Mouse (Mus musculus) urinary bladder, adult 18-20 months (tissue): ENCODE results near the gene Duox2.

Experiments
- DNase-seq, 2 experiments: peaks; one replicate each; pipeline ENCODE4 v3.0.0; 2022; ENCODE audit warnings: low spot score in 2 of 2, mixed read lengths in 2 of 2

Gene Duox2

DNA sequence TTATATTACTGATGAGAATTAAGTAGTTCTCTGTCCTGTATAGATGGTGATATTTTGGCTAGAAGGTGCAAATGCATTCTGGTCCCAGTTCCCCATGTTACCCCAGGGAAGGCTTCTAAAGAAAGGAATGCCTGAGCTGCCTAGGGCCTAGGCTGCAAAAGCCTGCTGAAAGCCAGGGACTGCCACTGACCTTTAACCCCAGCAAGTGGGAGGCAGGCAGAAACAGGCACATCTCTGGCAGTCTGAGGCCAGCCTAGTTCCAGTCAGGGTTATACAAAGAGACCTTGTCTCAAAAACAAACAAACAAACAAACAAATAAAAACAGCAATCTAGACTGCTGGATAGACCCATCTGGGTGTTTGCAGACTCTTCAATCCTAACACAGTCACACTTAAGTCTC, 57.5 kb downstream of the Duox2 start:
- no peak for DNase-seq

DNA sequence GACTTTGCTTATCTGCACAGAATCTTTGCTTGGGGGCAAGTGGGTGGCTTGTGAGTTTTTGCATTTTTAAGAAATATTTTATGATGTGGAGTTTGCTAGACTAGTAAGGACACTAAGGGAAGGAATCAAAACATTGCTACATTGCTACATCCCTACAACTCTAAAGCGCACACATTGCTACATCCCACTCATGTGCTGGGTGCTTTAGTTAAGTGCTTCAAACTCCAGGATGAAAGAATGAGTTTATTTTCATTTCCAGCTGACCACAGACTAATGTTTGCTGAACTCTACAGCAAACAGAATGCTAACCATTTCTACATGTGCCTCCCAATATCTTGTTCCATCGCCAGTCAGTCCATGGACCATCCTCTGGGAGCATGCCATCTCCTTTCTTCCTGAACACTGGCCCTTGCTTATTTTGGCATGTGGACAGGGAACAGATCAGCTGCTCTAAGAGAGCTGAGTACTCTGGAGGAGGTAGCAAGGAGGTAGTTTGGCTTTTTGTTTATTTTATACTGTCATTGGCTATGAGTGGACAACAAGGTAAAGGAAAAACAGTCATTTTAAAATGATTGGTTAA, 60.3 kb downstream of the Duox2 start:
- DNase-seq, result no peak

DNA sequence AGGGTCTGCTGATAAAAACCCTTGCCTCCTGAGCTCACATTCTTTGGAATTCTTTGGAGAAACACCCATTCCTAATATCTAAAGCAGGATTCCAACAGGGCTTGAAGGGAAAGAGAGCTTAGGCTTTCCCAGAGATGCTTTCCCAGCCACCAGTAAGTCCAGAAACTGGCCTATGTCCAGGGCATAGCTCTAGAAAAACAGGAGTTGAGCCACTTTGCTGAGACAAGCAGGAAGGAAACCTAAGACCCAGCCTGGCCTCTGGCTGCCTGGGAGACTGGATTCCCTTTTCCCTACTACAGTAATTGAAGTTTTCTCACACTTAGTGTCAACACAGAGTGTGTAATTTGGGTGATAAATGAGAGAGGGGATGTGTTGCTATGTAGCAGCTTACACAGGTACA, 61.9 kb downstream of the Duox2 start:
- no peak for DNase-seq

DNA sequence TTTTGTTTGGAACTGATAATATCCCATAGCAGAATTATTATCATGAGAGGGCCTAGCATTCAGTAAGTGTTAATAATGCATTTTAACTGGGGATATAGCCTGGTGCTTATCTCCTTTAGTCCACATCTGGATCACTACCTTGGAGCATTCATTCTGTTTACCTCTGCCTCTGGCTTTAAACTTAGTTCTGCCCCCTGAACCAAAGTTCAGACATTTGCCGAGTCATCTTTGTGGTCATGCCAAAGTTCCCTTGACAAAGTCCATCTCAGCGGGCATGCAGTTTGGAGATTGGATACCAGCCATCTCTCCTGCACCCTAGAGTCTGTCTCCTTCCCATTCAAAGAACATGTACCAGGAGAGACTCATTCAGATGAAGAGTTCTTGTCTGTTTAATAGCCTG, 62.8 kb downstream of the Duox2 start:
- DNase-seq, result no peak

DNA sequence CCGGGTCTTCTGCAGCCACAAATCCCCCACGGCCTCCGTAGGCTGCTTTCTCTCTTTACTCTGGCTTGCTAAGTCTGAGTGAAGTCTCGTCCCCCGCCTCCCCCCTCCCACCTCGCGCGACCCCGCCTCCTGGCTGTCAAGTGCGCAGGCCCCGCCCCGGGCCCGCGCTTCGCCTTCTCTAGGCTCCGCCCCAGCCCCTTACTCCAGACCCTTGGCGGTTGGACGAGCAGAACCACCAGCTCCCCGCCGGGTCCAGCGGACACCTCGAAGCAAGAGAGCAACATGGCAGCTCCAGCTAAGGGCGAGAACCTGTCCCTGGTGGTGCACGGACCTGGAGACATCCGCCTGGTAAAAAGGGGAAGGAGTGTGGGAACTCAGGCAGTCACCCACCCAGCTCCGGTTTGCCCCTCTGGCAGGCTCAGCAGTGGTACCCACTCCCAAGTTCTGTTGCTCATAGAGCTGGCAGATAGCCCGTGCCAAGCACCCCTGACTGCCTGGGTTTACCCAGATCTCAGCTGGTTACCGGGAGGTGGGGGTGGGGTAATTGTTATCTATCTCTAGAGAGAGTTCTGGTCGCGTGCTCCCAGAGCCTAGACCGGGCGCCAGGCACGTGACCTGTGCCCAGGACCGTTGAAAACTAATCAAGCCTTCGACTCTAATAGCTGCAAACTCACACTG, 63.5 kb downstream of the Duox2 start, which contains the start of gene Sord:
TSS of gene Sord (plus strand) at position 139 of the 678 bp plus-strand sequence.
- DNase-seq, result peak; percentile 54 to 79

DNA sequence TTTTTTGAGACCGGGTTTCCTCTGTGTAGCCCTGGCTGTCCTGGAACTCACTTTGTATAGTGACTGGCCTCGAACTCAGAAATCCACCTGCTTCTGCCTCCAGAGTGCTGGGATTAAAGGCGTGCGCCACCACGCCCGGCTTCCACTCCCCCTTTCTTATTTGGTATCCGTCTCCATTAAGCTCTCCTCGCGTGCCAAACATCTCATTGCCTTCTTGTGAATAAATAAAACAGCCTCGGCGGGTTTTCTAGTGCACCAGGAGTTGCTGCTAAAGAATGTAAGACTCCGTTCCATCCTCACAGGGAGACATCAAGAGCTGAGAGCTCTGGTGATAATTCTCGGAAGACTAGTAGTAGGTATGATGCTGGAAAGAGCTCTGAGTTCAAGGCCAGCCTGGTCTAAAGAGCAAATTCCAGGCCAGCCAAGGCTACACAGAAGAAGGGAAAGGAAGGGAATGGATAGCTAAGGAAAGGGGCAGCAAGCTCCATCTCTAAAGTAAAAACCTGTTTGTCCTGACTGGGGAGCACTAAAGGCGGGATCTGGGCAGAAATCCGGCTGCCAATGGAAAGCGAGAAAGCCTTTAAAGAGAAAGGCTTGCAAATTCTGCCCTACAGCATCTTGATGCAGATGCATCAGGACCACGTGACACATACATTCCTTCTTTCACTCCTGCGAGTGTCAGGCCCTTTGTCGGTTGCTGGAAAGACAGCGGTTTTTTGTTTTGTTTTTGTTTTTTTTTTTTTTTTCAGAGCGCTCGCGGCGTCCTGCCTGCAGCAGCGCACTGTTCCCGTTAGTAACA, 64.3 kb downstream of the Duox2 start:
- peak; percentile 29 to 35 for DNase-seq

DNA sequence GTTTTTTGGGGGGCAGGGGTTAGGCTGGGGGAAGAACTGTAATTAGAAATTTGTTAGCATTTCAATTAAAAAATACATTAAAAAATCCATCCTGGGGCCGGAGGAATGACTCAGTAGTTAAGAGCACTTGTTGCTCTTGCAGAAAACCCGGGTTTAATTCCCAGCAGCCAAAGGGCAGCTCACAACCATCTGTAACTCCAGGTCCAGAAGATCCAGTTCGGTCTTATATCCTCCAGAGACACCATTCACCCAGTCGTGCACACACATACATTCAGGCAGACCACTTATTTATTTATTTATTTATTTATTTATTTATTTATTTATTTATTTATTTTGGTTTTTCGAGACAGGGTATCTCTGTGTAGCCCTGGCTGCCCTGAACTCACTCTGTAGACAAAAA, 64.9 kb downstream of the Duox2 start:
- no peak for DNase-seq

DNA sequence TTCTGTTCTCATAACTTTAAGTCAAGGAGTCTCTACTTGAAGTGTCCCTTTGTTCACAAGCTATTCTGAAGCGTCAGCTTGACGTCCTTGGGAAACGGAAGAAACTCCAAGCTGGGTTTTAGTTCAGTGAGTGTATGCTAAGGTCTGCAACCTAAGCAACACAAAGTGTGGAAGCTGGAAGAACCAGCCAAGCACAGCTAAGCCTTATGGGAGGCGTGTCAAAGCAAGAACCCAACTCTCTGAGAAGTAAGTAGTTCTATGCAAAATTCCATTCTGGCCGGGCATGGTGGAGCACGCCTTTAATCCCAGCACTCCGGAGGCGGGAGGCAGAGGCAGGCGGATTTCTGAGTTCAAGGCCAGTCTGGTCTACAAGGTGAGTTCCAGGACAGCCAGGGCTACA, 66.6 kb downstream of the Duox2 start:
- DNase-seq, result no peak

DNA sequence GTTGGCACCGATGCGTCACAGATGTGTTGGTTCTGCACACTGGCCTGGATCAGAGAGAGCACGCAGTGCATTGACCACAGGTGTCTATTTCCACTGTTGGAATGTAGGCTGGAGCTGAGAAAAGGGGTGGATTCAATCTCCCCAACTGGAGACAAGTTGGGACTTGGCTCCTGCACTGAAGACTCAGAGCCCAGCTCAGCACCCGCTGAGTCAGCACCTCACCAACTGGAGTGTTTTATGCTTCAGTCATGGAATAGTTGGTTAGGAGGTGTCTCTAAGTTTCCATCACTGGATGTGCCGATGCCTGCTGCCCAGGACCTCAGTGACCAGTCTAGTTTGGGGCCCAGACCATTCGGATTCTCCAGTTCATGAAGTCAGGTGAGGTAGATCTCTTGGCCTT, 67.9 kb downstream of the Duox2 start:
- DNase-seq, result peak in 1 of 2 experiments; percentile 29
